Mouse (Mus musculus): ENCODE measurements around the gene Bcar3.

Bcar3 gene

GRCm38 (mm10) chr3:122512725-122513375 is 218.9 kb downstream of the Bcar3 start:
- DNase-seq (ENCODE audit: low read depth, low spot score), result no peak

- DNase-seq (ENCODE audit: low read depth, low spot score), result no peak
Measured at GRCm38 (mm10) chr3:122515568-122516326, 221.8 kb downstream of the Bcar3 start.

GRCm38 (mm10) chr3:122516327-122516695 is 222.4 kb downstream of the Bcar3 start:
- DNase-seq (ENCODE audit: low read depth, low spot score), result no peak

GRCm38 (mm10) chr3:122517726-122518125 is 223.8 kb downstream of the Bcar3 start:
- DNase-seq (ENCODE audit: low read depth, low spot score), result no peak

GRCm38 (mm10) chr3:122518231-122518736 is 224.3 kb downstream of the Bcar3 start:
- DNase-seq (ENCODE audit: low read depth, low spot score), result no peak

- DNase-seq (ENCODE audit: low read depth, low spot score), result no peak
Measured at GRCm38 (mm10) chr3:122519082-122519481, 225.1 kb downstream of the Bcar3 start.

- no peak for DNase-seq (ENCODE audit: low read depth, low spot score)
Measured at GRCm38 (mm10) chr3:122520365-122520764, 226.4 kb downstream of the Bcar3 start.

- no peak for DNase-seq (ENCODE audit: low read depth, low spot score)
Measured at GRCm38 (mm10) chr3:122520875-122521274, 226.9 kb downstream of the Bcar3 start.

- DNase-seq (ENCODE audit: low read depth, low spot score), result no peak
Measured at GRCm38 (mm10) chr3:122521294-122521693, 227.4 kb downstream of the Bcar3 start.

- DNase-seq (ENCODE audit: low read depth, low spot score), result no peak
Measured at GRCm38 (mm10) chr3:122528477-122528876, 234.5 kb downstream of the Bcar3 start.

- DNase-seq (ENCODE audit: low read depth, low spot score), result no peak
Measured at GRCm38 (mm10) chr3:122535938-122536703, 242.2 kb downstream of the Bcar3 start.

GRCm38 (mm10) chr3:122538851-122539250 is 244.9 kb downstream of the Bcar3 start:
- DNase-seq (ENCODE audit: low read depth, low spot score), result no peak

GRCm38 (mm10) chr3:122539961-122540690 is 246.2 kb downstream of the Bcar3 start:
- no peak for DNase-seq (ENCODE audit: low read depth, low spot score)

GRCm38 (mm10) chr3:122540918-122541317 is 247.0 kb downstream of the Bcar3 start:
- no peak for DNase-seq (ENCODE audit: low read depth, low spot score)

- DNase-seq (ENCODE audit: low read depth, low spot score), result no peak
Measured at GRCm38 (mm10) chr3:122545346-122545745, 251.4 kb downstream of the Bcar3 start.

GRCm38 (mm10) chr3:122547469-122547868 is 253.5 kb downstream of the Bcar3 start:
- no peak for DNase-seq (ENCODE audit: low read depth, low spot score)

GRCm38 (mm10) chr3:122551174-122551573 is 257.2 kb downstream of the Bcar3 start:
- DNase-seq (ENCODE audit: low read depth, low spot score), result no peak

GRCm38 (mm10) chr3:122557766-122558165 is 263.8 kb downstream of the Bcar3 start:
- no peak for DNase-seq (ENCODE audit: low read depth, low spot score)

- DNase-seq (ENCODE audit: low read depth, low spot score), result no peak
Measured at GRCm38 (mm10) chr3:122565285-122565684, 271.3 kb downstream of the Bcar3 start.

GRCm38 (mm10) chr3:122566112-122566511 is 272.2 kb downstream of the Bcar3 start:
- no peak for DNase-seq (ENCODE audit: low read depth, low spot score)

- no peak for DNase-seq (ENCODE audit: low read depth, low spot score)
Measured at GRCm38 (mm10) chr3:122566549-122566948, 272.6 kb downstream of the Bcar3 start.
